Mouse (Mus musculus) CH12.LX (cell line): ENCODE results near the gene Ncbp2.

Experiments used
- ELF1 ChIP-seq: IDR thresholded peaks from 2 replicates; pipeline ENCODE4 v1.6.1; 2014; ENCODE audit warnings: low read depth, mild to moderate bottlenecking, inconsistent platforms, low read length, improper control_type of control experiment
- EP300 ChIP-seq: IDR thresholded peaks from 2 replicates; pipeline ENCODE4 v1.6.1; 2011; ENCODE audit warnings: low read length, improper control_type of control experiment
- IRF4 ChIP-seq: IDR thresholded peaks from 2 replicates; pipeline ENCODE4 v1.6.1; 2014; ENCODE audit warnings: low read depth, mild to moderate bottlenecking, inconsistent platforms, low read length, improper control_type of control experiment
- KAT2A ChIP-seq: IDR thresholded peaks from 2 replicates; pipeline ENCODE4 v1.6.1; 2012; ENCODE audit warnings: low read length, improper control_type of control experiment, inconsistent platforms; ENCODE audit not compliant: insufficient replicate concordance
- MYC ChIP-seq: IDR thresholded peaks from 2 replicates; pipeline ENCODE4 v1.6.1; 2011; ENCODE audit warnings: low read depth, mild to moderate bottlenecking, improper control_type of control experiment, low read length
- POLR2A ChIP-seq: IDR thresholded peaks from 2 replicates; pipeline ENCODE4 v1.6.1; 2011; ENCODE audit warnings: low read depth, mild to moderate bottlenecking, improper control_type of control experiment, low read length
- TBP ChIP-seq: conservative IDR thresholded peaks from 2 replicates; pipeline ENCODE4 v1.6.1; 2011; ENCODE audit warnings: low read depth, low read length, improper control_type of control experiment
- ZNF384 ChIP-seq: IDR thresholded peaks from 2 replicates; pipeline ENCODE4 v1.6.1; 2012; ENCODE audit warnings: low read depth, low read length, improper control_type of control experiment, inconsistent platforms

DNA sequence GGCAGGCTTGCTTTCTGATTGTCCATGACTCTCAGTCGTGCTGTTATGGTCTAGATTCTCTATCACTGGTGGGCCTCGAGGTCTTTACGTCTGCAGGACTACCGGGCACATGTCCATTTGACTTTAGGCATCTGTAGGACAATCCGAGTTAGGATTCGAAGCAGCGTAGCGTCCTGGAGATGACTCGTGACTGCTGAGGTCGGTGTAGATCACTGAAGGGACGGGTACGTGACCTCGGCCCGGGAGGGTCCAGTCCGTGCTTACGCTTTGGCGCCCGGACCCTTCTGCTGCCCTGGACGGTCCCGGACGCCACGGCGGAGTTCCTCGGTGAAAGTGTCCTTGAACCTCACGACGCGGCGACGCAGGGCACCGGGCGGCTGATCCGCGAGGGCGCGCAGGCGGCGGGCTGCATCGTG lies 404 bp upstream of the Ncbp2 start:
- TF ChIP-seq TBP, result no peak
- no peak for TF ChIP-seq POLR2A
- no peak for TF ChIP-seq ZNF384
- no peak for TF ChIP-seq MYC
- no peak for TF ChIP-seq IRF4
- no peak for TF ChIP-seq EP300
- TF ChIP-seq KAT2A, result no peak
- no peak for TF ChIP-seq ELF1
